Mouse (Mus musculus) hindlimb bud, embryonic 11.5 days (tissue): ENCODE results near the gene Hunk.

ENCODE experiments used
- DNase-seq: peaks from one replicate; pipeline ENCODE4 v3.0.0-alpha.2; 2012; ENCODE audit warnings: low read depth, low spot score; ENCODE audit errors: extremely low spot score

Gene Hunk

GRCm38 (mm10) chr16:90546591-90546990 lies 160.8 kb downstream of the Hunk start:
- no peak for DNase-seq

- no peak for DNase-seq
Observed at GRCm38 (mm10) chr16:90547996-90548395, 162.2 kb downstream of the Hunk start.
